Mouse (Mus musculus): ENCODE measurements at regions not wholly inside any gene's neighbourhood (a gene's known extent, or its start where the extent isn't known, plus 50 kb on each side); places are given as distances from the start of the nearest gene placed in this dataset.

- no peak for DNase-seq (ENCODE audit: low spot score in 2 of 2)
Measured at GRCm38 (mm10) chr3:20590143-20590542, 223.2 kb upstream of the Agtr1b start.

GRCm38 (mm10) chr3:20551563-20551962 is 184.6 kb upstream of the Agtr1b start:
- DNase-seq (ENCODE audit: low spot score in 2 of 2), result no peak

- DNase-seq (ENCODE audit: low spot score in 2 of 2), result no peak
Measured at GRCm38 (mm10) chr3:20543991-20544390, 177.0 kb upstream of the Agtr1b start.

- DNase-seq (ENCODE audit: low spot score in 2 of 2), result no peak
Measured at GRCm38 (mm10) chr3:20538492-20539004, 171.6 kb upstream of the Agtr1b start.

GRCm38 (mm10) chr3:20520738-20521137 is 153.8 kb upstream of the Agtr1b start:
- DNase-seq (ENCODE audit: low spot score in 2 of 2), result no peak

- DNase-seq (ENCODE audit: low spot score in 2 of 2), result peak; percentile 63 to 79
Measured at GRCm38 (mm10) chr3:20509192-20509591, 142.2 kb upstream of the Agtr1b start.

- no peak for DNase-seq (ENCODE audit: low spot score in 2 of 2)
Measured at GRCm38 (mm10) chr3:20505546-20505945, 138.6 kb upstream of the Agtr1b start.

Data from gastrocnemius, postnatal 4 days (tissue).